In genomic region chr10:116998716-116999455, GRCm38 (mm10) we compare ENCODE assay signal across 27 mouse cellular contexts. TPM values are rescaled to one million over a fixed set of nuclear protein-coding genes. Genes with fewer than 3 reads are reported as not detected.
DNase-seq lines count a peak whose midpoint lies in the region.
"Had no signal": no experiment of that assay in that cellular context is flagged by ENCODE, and none has a peak within 500 bp of the region (broad histone marks: within the 10 kb centered on the region; RNA-seq: fewer than 3 reads in every experiment).

No protein-coding gene starts in this region.

- DNase-seq in heart, adult 11 months, result peak; percentile 89
- DNase-seq in heart, postnatal 36 days, result no peak
- DNase-seq in 3134 (ENCODE audit: extremely low read depth, insufficient read length, low spot score), result peak; percentile 39
- peak; percentile 39 for DNase-seq in 3T3-L1 (ENCODE audit: low read depth, low spot score)
- DNase-seq in skeletal muscle tissue, adult 2 months (ENCODE audit: low read depth, low spot score), result peak; percentile 53
- DNase-seq in liver, result no peak
- no peak for DNase-seq in forebrain, embryonic 10.5 days (ENCODE audit: extremely low spot score, low spot score)
- DNase-seq: adrenal gland, postnatal 14 days; cerebellum, adult 18-20 months; cerebellum, adult 9-11 months; cerebellum, postnatal 36 days; kidney, adult 18-20 months had no signal

- H3K27me3 ChIP-seq in forebrain, embryonic 10.5 days (ENCODE audit: poor library complexity, severe bottlenecking), result no peaks in the 10 kb centered on the region
- H3K27me3 ChIP-seq: embryonic facial prominence, embryonic 13.5 days; heart, embryonic 12.5 days; Patski had no signal

- WGBS in forebrain, embryonic 10.5 days, result 90% methylated on average over 17 of the region's 17 CpGs

- H3K4me3 ChIP-seq in forebrain, embryonic 10.5 days, result no peak overlapping the region
- H3K4me3 ChIP-seq: embryonic facial prominence, embryonic 13.5 days; heart, embryonic 12.5 days had no signal

- no peak overlapping the region for H3K27ac ChIP-seq in forebrain, embryonic 10.5 days
- H3K27ac ChIP-seq: embryonic facial prominence, embryonic 13.5 days had no signal

- intact Hi-C loops in heart, postnatal 36 days (cut with DNase I), result no loop called here

- H3K4me1 ChIP-seq in forebrain, embryonic 10.5 days, result peaks cover 9% of the 10 kb centered on the region; the same call in 1 of the 2 replicates

- no peaks in the 10 kb centered on the region for H3K9me3 ChIP-seq in forebrain, embryonic 10.5 days
- H3K9me3 ChIP-seq: embryonic facial prominence, embryonic 13.5 days; heart, embryonic 12.5 days had no signal

- no peaks in the 10 kb centered on the region for H3K36me3 ChIP-seq in forebrain, embryonic 10.5 days (replicated peaks)
- H3K36me3 ChIP-seq: embryonic facial prominence, embryonic 13.5 days; heart, embryonic 12.5 days had no signal

RNA-seq across cellular contexts. Expression of gene Best3, which starts 12.8 kb away (rescaled TPM):
- total RNA-seq in heart, postnatal 36 days (2021), result 1 to 10 TPM; 4.3 to 4.7 TPM
- polyA plus RNA-seq in forebrain, embryonic 10.5 days (2016; fragmentation: Nextera tagmentation; extraction: Ambion mirVana), result not detected in 2 replicates
- total RNA-seq: MEL had no signal
- polyA plus RNA-seq: activated CD4-positive, CD25-positive, alpha-beta regulatory T cell, adult 4 months; forebrain, embryonic 14.5 days; inflammation-experienced regulatory T-cells, adult 6 months; Patski had no signal

RNA-seq across cellular contexts. Expression of gene Gm10271, which starts 26.5 kb away (rescaled TPM):
- not detected for total RNA-seq in heart, postnatal 36 days (2021)
- not detected in 2 replicates for polyA plus RNA-seq in forebrain, embryonic 10.5 days (2016; fragmentation: Nextera tagmentation; extraction: Ambion mirVana)
- total RNA-seq: adrenal gland, adult 18-20 months; adrenal gland, postnatal 14 days; heart, adult 8-10 months; heart, postnatal 25 days; MEL had no signal
- polyA plus RNA-seq: activated CD4-positive, CD25-positive, alpha-beta regulatory T cell, adult 4 months; C2C12; embryonic facial prominence, embryonic 13.5 days; forebrain, embryonic 14.5 days; gonadal fat pad, adult 2 months; heart, embryonic 12.5 days; heart, embryonic 16.5 days; hindbrain, embryonic 11.5 days; hindbrain, embryonic 16.5 days; inflammation-experienced regulatory T-cells, adult 6 months; Patski had no signal

RNA-seq across cellular contexts. Expression of gene Lrrc10, which starts 46.3 kb away (rescaled TPM):
- total RNA-seq in heart, postnatal 36 days (2021), result 100 to 1,000 TPM; 168 to 289 TPM
- not detected in 2 replicates for polyA plus RNA-seq in forebrain, embryonic 10.5 days (2016; fragmentation: Nextera tagmentation; extraction: Ambion mirVana)
- total RNA-seq: adrenal gland, adult 18-20 months; adrenal gland, postnatal 14 days; MEL had no signal
- polyA plus RNA-seq: activated CD4-positive, CD25-positive, alpha-beta regulatory T cell, adult 4 months; C2C12; embryonic facial prominence, embryonic 13.5 days; forebrain, embryonic 14.5 days; hindbrain, embryonic 16.5 days; inflammation-experienced regulatory T-cells, adult 6 months; Patski had no signal

RNA-seq across cellular contexts. Expression of gene Rab3ip, which starts 48.3 kb away (rescaled TPM):
- total RNA-seq in heart, postnatal 36 days (2021), result 10 to 100 TPM; 85.3 to 89.2 TPM
- 41.5 and 43.0 TPM in 2 replicates for polyA plus RNA-seq in forebrain, embryonic 10.5 days (2016; fragmentation: Nextera tagmentation; extraction: Ambion mirVana)

Comparison
In these comparisons a context has a peak if more than half of its experiments do, and no peak if none do; other contexts are left out.
1. DNase-seq: peak in heart, adult 11 months (single experiment), 3134 (single experiment), 3T3-L1 (single experiment) and skeletal muscle tissue, adult 2 months (single experiment); none in heart, postnatal 36 days (0 of 2), liver (single experiment) and forebrain, embryonic 10.5 days (single experiment).